Mouse (Mus musculus) limb, embryonic 11.5 days (tissue): ENCODE measurements around the gene Kdm5b. TPM values are rescaled to one million over a fixed set of nuclear protein-coding genes. Genes with fewer than 3 reads are reported as not detected.
"Not testable (repeated sequence)": the region's sequence is repeated elsewhere in the genome, so short reads cannot be mapped to it uniquely, and the experiment has no call there.

Source experiments
- ATAC-seq: fragments of 200-750 bp; cut with Nextera tagmentation; 2 replicates; pipeline ENCODE4 v1.8.0; 2017; ENCODE audit warnings: low read depth; ENCODE audit not compliant: insufficient number of reproducible peaks, low FRiP score, low TSS enrichment
- DNase-seq: peaks from one replicate; pipeline ENCODE4 v3.0.0-alpha.2; 2015; ENCODE audit warnings: low spot score
- H3K27ac ChIP-seq: fragments of 300-500 bp; sonication (generic); replicated peaks from 2 replicates; pipeline ENCODE4 v1.5.1; 2014; ENCODE audit warnings: low read depth, mild to moderate bottlenecking, low read length
- H3K27me3 ChIP-seq: fragments of 300-500 bp; sonication (generic); 2 replicates; pipeline ENCODE4 v1.6.1; 2014; ENCODE audit warnings: mild to moderate bottlenecking, low read length, mixed read lengths; ENCODE audit not compliant: control insufficient read depth, insufficient read depth
- H3K36me3 ChIP-seq: fragments of 300-500 bp; sonication (generic); 2 replicates; pipeline ENCODE4 v1.6.1; 2014; ENCODE audit warnings: mild to moderate bottlenecking, low read length, moderate library complexity, mixed read lengths; ENCODE audit not compliant: control insufficient read depth, insufficient read depth
- H3K4me1 ChIP-seq: fragments of 300-500 bp; sonication (generic); 2 replicates; pipeline ENCODE4 v1.6.1; 2014; ENCODE audit warnings: low read length, mixed read lengths; ENCODE audit not compliant: control insufficient read depth, insufficient read depth
- H3K4me2 ChIP-seq: fragments of 300-500 bp; sonication (generic); 2 replicates; pipeline ENCODE4 v1.6.1; 2014; ENCODE audit warnings: low read depth, mild to moderate bottlenecking, moderate library complexity; ENCODE audit not compliant: severe bottlenecking
- H3K4me3 ChIP-seq: fragments of 300-500 bp; sonication (generic); 2 replicates; pipeline ENCODE4 v1.5.1; 2014; ENCODE audit warnings: low read depth, low read length
- H3K9ac ChIP-seq: fragments of 300-500 bp; sonication (generic); 2 replicates; pipeline ENCODE4 v1.6.1; 2014; ENCODE audit warnings: mild to moderate bottlenecking, low read length
- H3K9me3 ChIP-seq: fragments of 300-500 bp; sonication (generic); 2 replicates; pipeline ENCODE4 v1.6.1; 2016; ENCODE audit warnings: low read length; ENCODE audit not compliant: control insufficient read depth
- WGBS: fragments of 180-500 bp; shearing (Covaris S2); extraction: QIAGEN DNeasy Blood & Tissue Kit; methylation state at CpG from one replicate; pipeline ENCODE4 v1.1.7; 2014; 5-methylcytosine and 5-hydroxymethylcytosine counted together
- polyA plus RNA-seq: library from polyadenylated mRNA; unstranded; fragments of >200 nt; fragmentation: Nextera tagmentation; extraction: Ambion mirVana; gene quantifications from 2 replicates; pipeline ENCODE4 v1.2.1, GENCODE M21; 2014

The Kdm5b gene
- polyA plus RNA-seq, 1 experiment from 2014 or later = 90.9 TPM

DNA sequence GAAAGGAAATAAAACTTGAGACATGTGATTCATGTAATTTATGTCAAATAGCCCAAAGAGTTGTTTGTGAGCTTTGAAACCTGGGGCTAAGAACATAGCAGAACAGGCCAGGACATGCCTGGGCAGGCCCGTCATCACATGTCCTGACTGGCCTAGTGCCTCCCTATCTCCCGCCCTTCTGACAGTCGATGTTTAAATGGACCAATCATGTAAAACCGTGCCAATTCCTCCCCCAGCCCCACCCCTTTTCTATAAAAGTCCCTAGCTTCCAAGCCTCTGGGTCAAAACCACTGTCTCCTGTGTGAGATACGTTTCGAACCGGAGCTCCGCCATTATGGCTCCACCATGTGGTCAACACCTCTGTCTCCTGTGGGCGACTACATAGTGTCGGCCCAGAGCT is 26.3 kb upstream of the Kdm5b start:
- not testable (repeated sequence) for H3K4me1 ChIP-seq, H3K9me3 ChIP-seq, H3K4me2 ChIP-seq, DNase-seq, H3K36me3 ChIP-seq, H3K27ac ChIP-seq, H3K27me3 ChIP-seq, ATAC-seq, H3K4me3 ChIP-seq, H3K9ac ChIP-seq
- 94% methylated on average over 10 of the region's 10 CpGs for WGBS

DNA sequence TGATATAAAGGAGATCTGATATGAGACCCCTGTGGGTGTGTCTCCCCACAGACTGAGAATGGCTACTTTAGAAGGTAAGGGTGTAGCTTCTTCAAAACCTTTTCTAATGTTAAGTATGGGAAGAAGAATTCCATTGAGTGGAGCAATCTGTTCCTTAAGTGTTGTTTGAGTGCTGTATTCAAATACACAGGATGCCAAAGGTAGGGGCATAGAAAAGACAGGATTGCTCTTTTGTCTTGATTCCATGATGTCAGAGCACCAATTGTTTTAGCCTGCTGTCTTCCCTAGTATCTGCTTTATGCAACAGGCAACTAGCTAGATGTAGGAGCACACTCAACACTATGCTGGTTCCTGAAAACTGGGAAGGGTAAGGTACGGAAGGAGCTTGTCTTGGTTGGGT is 24.9 kb upstream of the Kdm5b start:
- DNase-seq = no peak
- WGBS = 89% methylated on average over 1 of the region's 1 CpGs
- ATAC-seq = no peak

DNA sequence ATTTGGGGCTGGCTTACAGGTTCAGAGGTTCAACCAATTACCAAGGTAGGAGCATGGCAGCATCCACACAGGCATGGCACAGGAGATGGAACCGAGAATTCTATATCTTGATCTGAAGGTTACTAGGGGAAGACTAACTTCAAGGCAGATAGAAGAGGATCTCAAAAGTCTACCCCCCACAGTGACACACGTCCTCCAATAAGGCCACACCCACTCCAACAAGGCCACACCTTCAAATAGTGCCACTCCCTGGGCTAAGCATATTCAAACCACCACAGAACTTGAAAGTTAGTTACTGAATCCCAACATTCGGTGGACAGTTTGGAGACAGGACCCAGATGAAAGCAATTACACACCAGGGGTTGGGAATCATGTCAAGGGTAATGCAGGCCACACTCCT is 24.5 kb upstream of the Kdm5b start:
- no peaks in the 10 kb centered on the region for H3K27me3 ChIP-seq
- H3K27ac ChIP-seq = no peak overlapping the region
- no peak for ATAC-seq
- H3K4me2 ChIP-seq = no peak overlapping the region
- H3K9ac ChIP-seq = no peak overlapping the region
- no peaks in the 10 kb centered on the region for H3K9me3 ChIP-seq
- H3K4me3 ChIP-seq = no peak overlapping the region
- no peaks in the 10 kb centered on the region for H3K4me1 ChIP-seq
- no peaks in the 10 kb centered on the region for H3K36me3 ChIP-seq
- no peak for DNase-seq
- WGBS = 71% methylated on average over 3 of the region's 3 CpGs

More for the DNA sequence above, 24.9 kb upstream of the Kdm5b start:
- Histone ChIP-seq H3K4me3 (no peak overlapping the region), H3K27me3 (no peaks in the 10 kb centered on the region), H3K36me3 (no peaks in the 10 kb centered on the region), H3K9me3 (no peaks in the 10 kb centered on the region), H3K4me2 (no peak overlapping the region), H3K9ac (no peak overlapping the region), H3K27ac (no peak overlapping the region), H3K4me1 (no peaks in the 10 kb centered on the region)

DNA sequence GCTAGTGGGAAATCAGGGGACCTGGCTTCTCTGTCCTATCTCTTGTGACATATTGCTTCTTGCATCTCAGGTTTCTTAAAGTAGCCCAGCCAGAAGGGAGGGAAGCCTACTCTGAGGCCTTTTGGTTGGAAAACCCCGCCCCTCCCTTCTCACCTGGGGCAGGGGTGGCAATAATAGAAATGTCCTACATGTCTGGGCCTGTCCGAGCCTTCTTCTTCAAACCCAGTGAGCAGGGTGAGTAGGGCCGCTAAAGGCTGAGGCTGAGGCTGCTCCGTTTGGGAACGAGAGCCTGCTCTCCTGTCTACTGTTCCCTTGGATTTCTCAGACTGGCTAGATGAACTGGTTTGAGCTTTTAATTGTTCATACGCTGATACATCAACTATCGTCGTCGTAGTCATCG is 19.4 kb upstream of the Kdm5b start:
- ATAC-seq = no peak
- no peaks in the 10 kb centered on the region for H3K4me1 ChIP-seq

DNA sequence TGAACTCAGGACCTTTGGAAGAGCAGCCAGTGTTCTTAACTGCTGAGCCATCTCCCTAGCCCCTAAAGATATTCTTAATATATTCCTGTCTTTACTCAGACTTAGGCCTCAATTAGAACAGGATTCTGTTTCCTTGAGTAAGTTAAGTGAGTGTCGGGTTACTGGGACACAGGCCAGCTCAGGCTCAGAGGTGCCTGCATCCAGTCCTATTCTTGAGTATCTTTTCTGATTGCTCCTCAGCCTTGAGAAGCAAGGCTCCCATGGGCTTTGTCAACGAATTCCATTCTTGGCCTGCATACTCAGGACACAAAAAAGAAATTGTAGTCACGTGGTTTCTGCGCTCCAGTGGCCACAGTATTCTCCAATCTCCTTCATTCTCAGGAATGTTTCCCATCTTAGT is 11.7 kb upstream of the Kdm5b start:
- DNase-seq (no peak), ATAC-seq (no peak)
- Histone ChIP-seq H3K4me1 (no peaks in the 10 kb centered on the region), H3K9ac (no peak overlapping the region), H3K4me2 (no peak overlapping the region), H3K9me3 (no peaks in the 10 kb centered on the region), H3K27ac (no peak overlapping the region), H3K4me3 (no peak overlapping the region), H3K36me3 (no peaks in the 10 kb centered on the region), H3K27me3 (no peaks in the 10 kb centered on the region)
- WGBS = 72% methylated on average over 4 of the region's 4 CpGs

More for the DNA sequence above, 19.4 kb upstream of the Kdm5b start:
- 82% methylated on average over 10 of the region's 10 CpGs for WGBS
- Histone ChIP-seq H3K9ac (no peak overlapping the region), H3K9me3 (no peaks in the 10 kb centered on the region), H3K27me3 (no peaks in the 10 kb centered on the region), H3K4me2 (no peak overlapping the region), H3K4me3 (no peak overlapping the region), H3K36me3 (no peaks in the 10 kb centered on the region), H3K27ac (no peak overlapping the region)
- no peak for DNase-seq

GRCm38 (mm10) chr1:134549632-134550132 is 10.3 kb upstream of the Kdm5b start, which contains the start of gene Mgat4e:
Gene Mgat4e (minus strand): TSS chr1:134549682.
- no peaks in the 10 kb centered on the region for H3K27me3 ChIP-seq
- H3K36me3 ChIP-seq = no peaks in the 10 kb centered on the region
- H3K9ac ChIP-seq = no peak within 1 kb of the TSS
- ATAC-seq = no peak
- no peak within 1 kb of the TSS for H3K27ac ChIP-seq
- no peak within 1 kb of the TSS for H3K4me2 ChIP-seq
- no peaks in the 10 kb centered on the region for H3K9me3 ChIP-seq
- DNase-seq = no peak
- no peak within 1 kb of the TSS for H3K4me3 ChIP-seq
- no peaks in the 10 kb centered on the region for H3K4me1 ChIP-seq
- 51% methylated on average over 7 of the region's 7 CpGs for WGBS

DNA sequence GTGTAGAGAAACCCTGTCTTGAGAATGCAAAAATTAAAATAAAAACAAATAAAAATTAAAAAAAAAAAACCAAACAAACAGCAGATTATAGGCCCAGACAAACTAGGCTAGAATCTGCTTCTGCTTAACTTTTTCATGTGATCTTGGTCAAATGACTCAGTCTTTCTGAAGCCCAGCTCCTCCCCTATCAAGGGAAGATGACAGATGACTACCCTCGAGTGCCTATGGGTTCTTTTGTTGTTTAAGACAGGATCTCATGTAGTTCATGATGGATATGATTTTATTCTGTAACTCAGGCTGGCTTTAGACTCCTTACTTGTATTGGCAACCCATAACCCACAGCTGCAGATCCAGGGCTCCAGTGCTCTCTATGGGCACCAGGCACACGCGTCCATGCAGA is 8.1 kb upstream of the Kdm5b start:
- H3K4me2 ChIP-seq = no peak overlapping the region
- H3K36me3 ChIP-seq = no peaks in the 10 kb centered on the region
- no peak overlapping the region for H3K4me3 ChIP-seq
- no peak for DNase-seq
- WGBS = 82% methylated on average over 3 of the region's 3 CpGs
- peaks cover 5% of the 10 kb centered on the region; the same call in 1 of the 2 replicates for H3K4me1 ChIP-seq
- H3K9ac ChIP-seq = no peak overlapping the region
- H3K27me3 ChIP-seq = no peaks in the 10 kb centered on the region
- no peak for ATAC-seq
- H3K9me3 ChIP-seq = no peaks in the 10 kb centered on the region
- H3K27ac ChIP-seq = no peak overlapping the region

DNA sequence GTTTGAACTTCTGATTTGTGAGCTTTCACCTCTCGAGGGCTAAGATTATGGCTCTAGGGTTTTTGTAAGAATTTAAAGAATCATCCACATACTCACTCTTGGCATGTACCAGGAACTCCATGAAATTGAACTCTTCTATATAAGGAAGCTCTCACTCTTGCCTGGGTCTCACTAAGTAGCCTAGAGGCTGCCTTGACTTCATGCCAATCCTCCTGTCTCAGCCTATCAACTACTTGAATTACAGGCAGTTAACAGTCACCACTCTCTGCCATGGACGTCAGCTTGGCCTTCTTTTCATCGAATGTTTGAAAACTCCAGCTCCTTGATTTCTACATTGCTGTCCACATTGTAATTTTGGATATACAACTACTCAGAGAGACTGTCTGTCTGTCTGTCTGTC is 7.6 kb upstream of the Kdm5b start:
- H3K36me3 ChIP-seq = no peaks in the 10 kb centered on the region
- H3K9ac ChIP-seq = no peak overlapping the region
- no peak for DNase-seq
- no peak overlapping the region for H3K4me3 ChIP-seq
- H3K27me3 ChIP-seq = no peaks in the 10 kb centered on the region
- H3K27ac ChIP-seq = no peak overlapping the region
- ATAC-seq = no peak
- WGBS = 70% methylated on average over 3 of the region's 3 CpGs
- H3K4me1 ChIP-seq = peaks cover 5% of the 10 kb centered on the region
- no peak overlapping the region for H3K4me2 ChIP-seq
- H3K9me3 ChIP-seq = no peaks in the 10 kb centered on the region

GRCm38 (mm10) chr1:134555240-134555870 is 4.6 kb upstream of the Kdm5b start:
- Histone ChIP-seq H3K4me1 (peaks cover 5% of the 10 kb centered on the region), H3K27ac (no peak overlapping the region), H3K36me3 (no peaks in the 10 kb centered on the region), H3K9me3 (no peaks in the 10 kb centered on the region), H3K9ac (no peak overlapping the region), H3K4me2 (peak overlapping the region; percentile 89; the same call in 1 of the 2 replicates), H3K4me3 (no peak overlapping the region), H3K27me3 (no peaks in the 10 kb centered on the region)
- WGBS = 21% methylated on average over 13 of the region's 13 CpGs
- ATAC-seq = no peak
- peak; percentile 23 for DNase-seq
